Mouse (Mus musculus) CD4-positive, CD25-positive, alpha-beta regulatory T cell (primary cell): ENCODE data around the gene Nos2. TPM values are rescaled to one million over a fixed set of nuclear protein-coding genes. Genes with fewer than 3 reads are reported as not detected.

Experiments
- polyA plus RNA-seq: library from polyadenylated mRNA; unstranded; fragments of 100-300 nt; shearing (Covaris generic); gene quantifications from one replicate; pipeline ENCODE4 v1.2.1, GENCODE M21; 2017

Gene Nos2
- polyA plus RNA-seq = not detected

GRCm38 (mm10) chr11:78920411-78920939 is at the start of gene Nos2:
Gene Nos2, plus strand, starts transcription at chr11:78920787.

GRCm38 (mm10) chr11:78984483-78985177 is 64.0 kb downstream of the Nos2 start, which contains the start of gene Lgals9:
Gene Lgals9, minus strand, starts transcription at chr11:78984946.

Other genes starting within 250 kb of the Nos2 start
- gene Nlk, start 223.4 kb upstream of the Nos2 start, polyA plus RNA-seq = 13.8 TPM
- 40.2 TPM for gene Ccnq, start 169.1 kb upstream of the Nos2 start, polyA plus RNA-seq
- 19.0 TPM for gene Lyrm9, start 94.2 kb upstream of the Nos2 start, polyA plus RNA-seq
- 324 TPM for gene Lgals9, start 64.2 kb downstream of the Nos2 start, polyA plus RNA-seq
- 7.6 TPM for gene Ksr1, start 225.6 kb downstream of the Nos2 start, polyA plus RNA-seq